Mouse (Mus musculus) c-Kit-positive CD71-positive TER-119-negative erythroid progenitor cells, embryonic 14.5 days (primary cell): ENCODE results near the gene Ldhb.
"Not testable (repeated sequence)": the region's sequence is repeated elsewhere in the genome, so short reads cannot be mapped to it uniquely, and the experiment has no call there.

ENCODE experiments used
- DNase-seq: peaks from one replicate; pipeline ENCODE4 v3.0.0-alpha.2; 2013; ENCODE audit warnings: low read depth

The Ldhb gene

DNA sequence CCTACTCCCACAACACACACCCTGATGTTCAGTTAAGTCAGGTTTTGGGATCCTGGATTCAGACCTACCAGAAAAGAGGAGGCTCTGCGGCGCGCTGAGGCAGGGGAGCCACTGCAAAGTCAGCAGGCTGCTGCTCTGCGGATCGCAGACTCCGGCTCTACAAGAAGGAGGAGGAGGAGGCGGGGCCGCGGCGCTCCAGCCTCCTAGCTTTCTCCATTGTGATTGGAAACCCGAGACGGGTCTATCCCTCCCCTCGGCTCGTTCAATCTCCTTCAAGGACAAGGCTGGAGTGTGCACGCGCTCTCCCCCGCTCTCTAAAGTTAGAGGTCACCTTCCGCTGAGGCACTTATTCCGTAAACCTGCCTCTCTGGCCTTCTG is at the start of gene Ldhb:
Ldhb (minus strand) TSS at position 173 of the 378 bp plus-strand sequence.
- peak; percentile 14 for DNase-seq

DNA sequence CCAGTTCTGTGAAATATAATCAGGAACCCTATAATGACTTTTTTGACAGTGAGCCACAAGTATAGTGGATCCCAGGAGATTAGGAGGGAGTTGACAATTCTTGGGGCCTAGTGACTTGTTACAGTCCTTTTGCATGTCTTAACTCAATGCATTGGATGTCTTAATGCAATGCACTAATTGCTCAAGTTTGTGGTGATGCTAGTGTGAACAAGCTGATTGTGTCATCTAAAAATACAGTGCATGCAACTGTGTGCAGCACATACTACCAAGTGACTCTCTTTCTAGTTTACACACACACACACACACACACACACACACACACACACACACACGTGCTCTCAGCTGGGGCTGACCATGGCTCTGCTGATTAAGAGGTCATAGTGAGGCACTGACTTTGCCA is 48.2 kb upstream of the Ldhb start:
- no peak for DNase-seq

DNA sequence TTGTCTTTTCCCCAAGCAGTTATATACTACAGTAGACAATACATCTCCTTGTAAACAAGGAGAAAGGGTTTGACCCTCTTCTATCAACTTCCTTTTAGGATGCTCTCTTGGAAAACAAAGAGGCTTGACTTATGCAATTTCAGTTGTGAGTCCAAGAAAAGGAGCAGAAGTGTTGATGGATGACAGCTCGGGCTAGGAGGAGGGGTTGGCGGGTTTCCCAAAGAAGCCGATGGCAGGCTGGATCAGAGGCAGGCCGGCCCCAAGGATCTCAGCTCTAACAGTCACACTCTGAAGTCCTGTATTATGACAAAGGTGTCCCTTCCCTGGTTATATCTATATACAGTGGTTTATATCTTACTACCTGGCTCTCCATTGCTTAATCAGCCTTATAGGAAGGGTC is 43.7 kb upstream of the Ldhb start:
- DNase-seq, result no peak

DNA sequence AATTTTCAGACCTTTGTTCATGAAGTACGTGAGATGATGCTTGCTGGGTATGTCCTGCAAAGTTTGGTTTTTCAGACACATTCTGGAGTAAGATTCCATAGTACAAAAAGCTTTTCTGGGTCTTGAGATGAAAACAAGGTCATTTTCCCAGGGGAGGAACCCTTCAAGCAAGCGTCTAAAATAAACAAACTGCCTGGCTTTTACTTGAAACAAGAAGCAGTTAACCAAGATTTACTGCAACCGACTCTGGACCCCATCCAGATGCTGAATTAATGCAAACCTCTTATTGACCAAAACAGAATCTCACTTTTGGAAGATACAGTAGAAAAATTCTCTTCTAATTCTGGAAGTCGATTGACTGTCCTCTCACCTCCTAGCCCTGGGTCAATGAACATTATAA is 43.1 kb upstream of the Ldhb start:
- no peak for DNase-seq

DNA sequence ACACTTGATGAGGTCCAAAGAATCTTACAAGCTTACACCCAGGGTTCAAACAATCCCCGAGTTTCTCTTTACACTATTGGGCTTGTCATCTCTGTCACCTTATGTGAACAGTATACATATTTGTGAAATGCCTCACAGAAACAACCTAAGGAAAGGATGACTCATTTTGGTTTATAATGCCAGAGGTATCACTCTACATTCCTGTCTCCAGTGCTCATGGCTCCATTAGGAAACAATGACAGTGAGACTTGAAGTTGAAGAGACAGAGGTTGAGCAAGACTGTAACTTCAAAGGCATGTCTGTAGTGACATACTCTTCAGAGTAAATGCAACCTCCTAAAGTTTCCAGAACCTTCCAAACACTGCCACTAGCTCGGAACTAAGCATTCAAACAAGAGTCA is 40.6 kb upstream of the Ldhb start:
- DNase-seq, result no peak

DNA sequence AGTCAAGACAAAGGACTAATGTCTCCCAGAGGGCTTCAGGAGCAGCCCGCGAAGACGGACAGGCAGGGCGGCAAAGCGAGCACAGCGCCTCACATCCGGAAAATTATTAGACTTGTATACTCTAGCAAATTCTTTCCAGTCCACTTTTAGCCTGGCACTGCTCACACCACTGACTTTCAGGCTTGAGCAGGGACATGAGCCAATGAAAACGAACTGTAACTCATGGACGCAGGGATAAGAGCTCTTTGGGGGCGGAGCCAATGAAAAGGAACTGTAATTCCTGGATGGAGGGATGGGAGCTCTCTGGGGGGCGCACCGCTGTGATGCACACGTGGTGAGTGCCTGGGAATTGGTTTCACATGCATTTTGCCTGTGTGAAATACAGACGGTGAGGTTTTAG is 37.4 kb upstream of the Ldhb start:
- no peak for DNase-seq

DNA sequence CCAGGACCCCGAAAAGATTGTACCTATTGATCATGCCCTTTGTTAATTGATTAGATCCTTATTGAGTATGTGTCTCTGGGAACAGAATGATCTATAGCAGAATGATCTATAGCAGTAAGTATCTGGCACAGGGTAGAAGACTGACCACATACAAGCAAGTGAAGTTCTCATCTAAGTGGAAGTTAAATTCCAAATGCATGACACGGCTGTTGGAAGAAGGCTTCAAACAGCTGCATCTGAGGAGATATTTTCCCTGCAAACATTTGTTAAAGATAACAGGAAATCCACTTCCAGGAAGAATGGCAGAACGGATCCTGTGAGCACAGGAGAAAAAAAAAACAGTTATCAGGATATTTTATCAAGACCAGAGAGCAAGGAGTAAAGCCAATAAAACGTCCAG is 35.9 kb upstream of the Ldhb start:
- DNase-seq, result no peak

DNA sequence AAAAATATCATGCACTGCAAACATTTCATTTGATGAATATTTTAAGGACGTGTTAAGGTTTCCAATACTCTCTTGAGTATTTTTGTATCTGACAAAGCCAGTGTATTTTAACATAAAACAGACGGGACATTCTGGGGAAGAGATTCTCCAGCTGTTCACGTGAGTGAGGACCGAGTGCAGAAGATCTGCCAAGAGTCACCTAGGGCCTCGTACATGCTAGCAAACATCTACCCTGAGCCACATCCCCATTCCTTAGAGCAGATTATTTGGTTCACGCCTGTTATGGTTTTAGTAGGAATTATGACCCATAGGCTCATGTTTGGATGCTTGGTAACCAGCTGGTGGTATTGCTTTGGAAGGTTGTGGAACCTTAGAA is 35.0 kb upstream of the Ldhb start:
- no peak for DNase-seq

DNA sequence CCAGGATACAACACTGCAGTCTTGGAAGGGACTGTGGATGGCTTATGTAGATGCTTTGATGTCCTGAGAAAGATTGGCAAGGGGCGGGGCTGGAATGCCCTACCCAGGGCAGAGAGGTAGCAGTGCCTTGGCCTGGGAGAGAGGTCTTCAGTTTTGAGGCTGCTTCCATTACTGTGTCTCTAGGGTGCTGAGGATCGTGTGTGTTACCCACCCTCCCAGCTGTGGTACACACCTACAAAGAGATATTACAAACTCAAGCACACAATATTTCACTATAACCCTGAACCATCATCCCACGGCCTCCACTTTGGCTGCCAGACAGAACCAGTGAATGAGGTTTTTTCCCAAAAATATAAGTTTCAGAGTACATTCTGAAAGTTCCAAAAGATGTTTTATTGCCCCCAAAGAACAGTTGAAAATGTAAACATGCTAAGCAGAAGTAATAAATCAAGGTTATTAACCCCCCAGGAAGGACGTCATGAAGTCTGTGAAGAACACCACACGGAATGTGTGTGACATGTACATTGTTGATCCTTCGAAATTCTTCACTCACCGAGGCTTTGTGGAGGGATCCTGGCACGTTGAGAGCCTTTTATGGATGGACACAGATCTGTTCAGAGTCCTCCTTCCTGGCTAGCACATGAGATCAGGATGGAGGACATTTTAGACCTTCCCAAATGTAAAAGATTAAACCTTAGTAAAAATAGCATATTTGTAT is 34.5 kb upstream of the Ldhb start:
- DNase-seq, result no peak

DNA sequence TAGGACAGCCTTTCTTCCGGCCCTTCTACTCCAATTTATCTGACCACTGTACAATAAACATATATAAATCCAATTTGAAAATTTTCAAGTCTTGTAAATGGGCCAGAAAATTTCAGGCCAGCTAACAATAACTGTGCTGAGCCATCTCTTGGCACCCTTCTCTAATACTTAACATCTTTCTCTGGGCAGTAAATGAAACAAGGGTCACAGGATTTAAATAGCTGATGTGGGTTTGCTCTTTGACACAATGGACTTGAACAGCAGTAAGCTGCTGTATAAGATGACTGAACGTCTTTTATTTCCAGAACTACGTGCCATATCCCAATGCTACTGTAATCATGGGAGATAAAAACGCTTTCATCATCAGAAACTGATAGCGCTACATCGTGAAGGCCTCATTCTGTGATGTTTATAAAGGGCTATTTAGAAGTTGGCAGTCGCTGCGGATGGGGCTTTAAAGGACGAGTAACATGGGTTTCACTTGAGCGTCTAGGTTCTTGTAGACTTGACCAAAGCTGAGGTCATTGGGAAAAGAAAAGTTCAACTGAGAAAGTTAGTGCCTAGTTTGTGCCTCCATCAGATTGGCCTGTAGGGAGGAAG is 32.9 kb upstream of the Ldhb start:
- DNase-seq, result no peak

DNA sequence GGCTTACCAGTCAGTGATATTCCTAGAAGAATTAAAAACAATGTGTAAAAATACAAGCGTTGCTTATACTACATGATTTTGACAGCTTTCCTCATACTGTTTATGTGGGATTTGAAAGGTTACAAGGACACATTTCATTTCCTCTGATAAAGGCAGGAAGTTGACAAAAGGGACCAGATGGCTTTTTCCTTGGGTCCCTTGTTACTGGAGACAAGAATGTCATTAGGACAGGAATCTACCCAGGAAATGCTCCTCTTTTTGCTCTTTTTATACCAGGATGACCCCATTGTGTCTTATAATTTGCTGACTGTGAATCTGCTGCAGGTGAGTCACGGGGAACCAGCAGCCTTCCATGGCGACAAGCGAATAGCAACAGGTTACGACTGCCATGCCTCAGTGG is 32.4 kb upstream of the Ldhb start:
- DNase-seq, result no peak

DNA sequence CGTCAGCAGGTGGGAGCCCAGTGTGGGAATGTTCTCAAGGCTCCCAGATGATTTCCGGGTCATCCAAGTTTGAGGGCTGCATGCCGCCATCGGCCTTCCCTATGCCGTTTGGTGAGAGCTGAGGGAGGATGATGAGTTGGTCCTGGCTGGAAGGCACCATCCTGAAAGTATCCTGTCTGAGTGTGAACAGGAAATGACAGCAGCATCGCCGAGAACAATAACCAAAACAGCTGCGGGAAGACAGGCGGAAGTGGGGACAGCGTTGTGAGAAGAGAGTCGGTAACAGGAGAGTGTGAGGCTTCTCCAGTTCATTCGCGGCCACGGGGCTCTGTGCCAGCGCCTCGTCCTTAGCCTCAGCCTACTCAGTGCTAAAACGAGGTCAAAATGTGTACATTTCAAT is 30.7 kb upstream of the Ldhb start:
- DNase-seq, result no peak

DNA sequence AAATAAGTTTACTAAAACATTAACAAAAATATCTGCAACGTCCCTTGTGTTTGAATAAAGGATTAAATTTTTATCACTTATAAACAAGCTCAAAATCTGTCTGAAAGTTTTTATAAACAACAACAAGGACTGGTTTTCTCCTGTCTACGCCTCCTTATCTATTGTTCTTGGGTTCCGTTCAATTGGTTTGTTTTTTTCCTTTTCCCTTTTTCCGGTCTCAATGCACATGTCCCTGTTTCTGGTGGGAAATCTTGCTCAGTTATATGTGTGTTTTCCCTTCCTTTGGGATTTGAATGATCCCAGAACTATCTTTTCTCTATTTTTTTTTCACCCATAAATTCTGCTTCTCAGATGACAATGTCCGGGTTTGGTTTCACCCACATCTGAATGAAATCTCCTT is 25.7 kb upstream of the Ldhb start:
- no peak for DNase-seq

DNA sequence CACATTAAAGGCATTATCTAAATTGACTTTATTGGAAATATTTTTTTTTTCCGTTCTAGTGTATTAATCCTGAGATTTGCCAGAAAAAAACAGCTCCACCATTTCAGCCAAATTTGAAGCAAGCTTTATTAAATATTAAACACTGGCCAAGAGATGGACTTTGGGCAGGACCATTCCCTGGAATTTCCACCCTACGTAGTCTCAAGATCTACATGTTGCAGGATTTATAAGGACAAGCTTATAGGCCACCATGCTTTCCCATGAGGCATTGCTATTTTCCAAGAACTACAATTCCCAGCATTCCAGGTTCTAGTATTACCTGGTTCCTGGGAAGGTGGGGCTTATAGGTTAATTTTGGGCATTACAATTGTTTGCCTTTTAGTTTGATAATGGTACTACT is 24.9 kb upstream of the Ldhb start:
- no peak for DNase-seq

DNA sequence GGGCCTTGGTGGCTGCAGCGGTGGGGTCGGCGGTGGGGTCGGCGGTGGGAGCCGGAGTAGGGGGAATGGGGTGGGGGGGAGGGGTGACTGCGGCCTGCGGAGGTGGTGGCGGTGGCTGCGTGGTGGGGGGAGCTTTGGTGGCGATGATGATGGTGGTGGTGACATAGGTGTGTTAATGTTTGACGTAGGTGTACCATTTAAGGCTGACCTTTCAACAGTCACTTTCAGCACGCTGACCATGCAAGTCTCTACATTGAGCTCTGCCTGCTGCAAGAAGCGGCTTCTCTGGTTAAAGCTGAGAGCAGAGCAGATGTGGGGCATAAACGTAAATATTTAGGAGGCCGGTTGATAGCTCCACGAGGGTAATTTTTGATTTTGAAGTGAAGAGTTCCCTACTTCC is 24.4 kb upstream of the Ldhb start:
- no peak for DNase-seq

DNA sequence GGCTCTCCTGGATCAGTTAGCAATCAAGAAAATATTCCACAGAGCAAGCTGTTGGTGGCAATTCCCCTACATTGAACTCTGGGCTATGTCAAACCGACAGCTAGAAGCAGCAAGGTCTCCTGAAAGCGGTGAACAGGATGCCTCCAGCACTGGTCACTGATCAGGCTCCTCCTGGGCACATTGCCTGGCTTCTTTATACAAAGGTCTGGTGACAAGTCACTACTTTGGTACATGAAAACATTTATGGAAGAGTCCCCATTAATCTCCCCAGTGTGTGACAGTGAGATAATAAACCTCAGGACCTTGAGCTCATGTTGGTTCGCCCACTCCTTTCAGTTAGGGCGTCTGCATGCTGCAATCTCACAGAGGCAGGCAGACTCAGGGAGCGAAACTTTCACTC is 22.6 kb upstream of the Ldhb start:
- DNase-seq, result peak; percentile 6

DNA sequence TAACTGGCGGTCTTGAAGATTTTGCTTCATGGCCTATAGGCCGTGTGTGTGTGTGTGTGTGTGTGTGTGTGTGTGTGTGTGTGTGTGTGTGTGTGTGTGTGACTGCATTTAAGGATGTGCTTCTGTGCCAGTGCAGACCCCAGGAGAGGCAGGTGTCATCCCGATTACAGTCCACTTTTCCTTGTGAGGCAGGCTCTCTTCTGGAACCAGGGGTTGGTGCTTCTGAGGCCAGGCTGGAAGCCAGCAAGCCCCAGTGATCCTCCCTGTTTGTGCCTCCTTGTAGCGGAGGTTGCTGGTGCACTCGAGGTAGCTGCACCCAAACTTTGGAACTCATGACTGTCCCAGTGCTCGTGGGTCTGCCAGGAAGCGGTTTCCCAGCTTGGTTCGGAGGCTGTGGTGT is 21.9 kb upstream of the Ldhb start:
- DNase-seq, result no peak

DNA sequence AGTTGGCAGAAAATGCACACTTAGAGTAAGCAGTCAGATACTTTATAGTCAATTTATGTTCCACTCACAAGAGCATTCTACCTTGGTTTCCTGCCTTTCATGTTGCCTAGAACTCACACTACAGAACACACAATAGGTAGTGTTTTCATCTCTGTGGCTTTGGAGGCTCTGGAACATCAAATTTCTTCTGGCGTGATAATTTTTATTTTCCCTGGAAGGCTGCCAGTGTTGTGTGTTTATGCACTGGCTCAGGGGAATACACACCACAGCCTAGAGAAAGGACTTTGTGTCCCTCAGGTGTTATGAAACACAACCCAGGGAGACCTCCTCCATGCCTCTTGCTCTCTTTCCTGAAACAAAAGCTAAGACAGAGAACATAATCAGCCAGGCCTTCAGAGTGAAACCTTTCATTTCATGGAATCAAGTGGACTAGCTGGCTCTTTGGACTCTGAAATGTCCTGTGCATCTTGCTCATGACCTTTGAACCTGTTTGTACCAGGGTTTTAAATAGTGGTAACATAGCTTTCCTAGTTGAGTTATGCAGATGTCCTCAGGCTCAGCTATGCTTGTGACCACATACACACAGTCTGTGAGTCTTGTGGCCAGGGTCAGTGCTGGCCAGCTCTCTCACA is 20.3 kb upstream of the Ldhb start:
- DNase-seq, result no peak

DNA sequence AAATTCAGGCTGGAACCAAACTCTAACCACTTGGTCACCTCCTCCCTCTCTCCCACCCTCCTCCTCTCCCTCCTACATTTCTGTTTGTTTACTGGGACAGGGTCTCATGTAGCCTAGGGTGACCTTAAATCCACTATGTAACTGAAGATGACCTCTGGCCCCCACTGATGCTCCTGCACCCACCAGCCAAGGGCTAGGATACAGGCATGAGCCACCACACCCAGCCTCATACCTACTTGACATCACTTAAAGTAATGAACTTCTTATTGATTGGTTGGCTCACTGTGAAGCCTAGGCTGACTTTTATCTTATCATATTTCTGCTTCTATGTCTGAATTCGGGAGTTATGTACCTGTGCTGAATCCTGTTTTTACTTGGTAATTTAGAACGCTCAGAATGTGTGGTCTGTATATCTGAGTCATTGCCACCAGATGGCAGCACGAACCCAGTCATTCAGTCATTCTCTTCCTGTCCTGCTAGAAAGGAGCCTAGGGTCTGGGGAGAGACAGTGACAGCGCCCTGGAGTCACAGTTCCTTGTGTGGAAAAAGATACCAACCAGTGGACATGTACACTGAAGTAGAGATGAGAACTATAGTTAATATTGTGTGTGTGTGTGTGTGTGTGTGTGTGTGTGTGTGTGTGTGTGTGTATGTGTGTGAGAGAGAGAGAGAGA is 17.0 kb upstream of the Ldhb start:
- peak; percentile 19 for DNase-seq

DNA sequence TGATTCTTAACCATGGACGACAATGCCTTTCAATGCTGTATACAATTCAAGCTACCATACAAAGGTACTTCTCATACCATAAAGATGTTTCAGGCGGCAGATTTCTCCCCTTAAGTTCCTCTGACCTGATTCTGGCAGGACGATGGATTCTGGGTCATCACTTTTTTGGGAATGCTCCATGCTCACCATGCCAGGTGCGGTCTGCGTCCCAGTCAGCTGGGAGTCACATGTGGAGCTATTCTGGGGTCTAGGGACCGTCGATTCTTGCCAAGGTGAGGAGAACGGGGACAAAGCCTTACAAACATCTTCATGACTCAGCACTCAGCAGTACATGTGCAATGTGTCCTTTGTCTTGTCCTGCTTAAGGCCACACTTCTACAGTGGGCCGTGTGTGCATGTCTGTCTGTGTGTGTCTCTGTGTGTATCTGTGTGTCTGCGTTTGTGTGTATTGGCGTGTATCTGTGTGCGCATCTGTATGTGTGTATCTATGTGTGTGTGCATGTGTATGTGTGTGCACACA is 13.9 kb upstream of the Ldhb start:
- DNase-seq, result no peak

DNA sequence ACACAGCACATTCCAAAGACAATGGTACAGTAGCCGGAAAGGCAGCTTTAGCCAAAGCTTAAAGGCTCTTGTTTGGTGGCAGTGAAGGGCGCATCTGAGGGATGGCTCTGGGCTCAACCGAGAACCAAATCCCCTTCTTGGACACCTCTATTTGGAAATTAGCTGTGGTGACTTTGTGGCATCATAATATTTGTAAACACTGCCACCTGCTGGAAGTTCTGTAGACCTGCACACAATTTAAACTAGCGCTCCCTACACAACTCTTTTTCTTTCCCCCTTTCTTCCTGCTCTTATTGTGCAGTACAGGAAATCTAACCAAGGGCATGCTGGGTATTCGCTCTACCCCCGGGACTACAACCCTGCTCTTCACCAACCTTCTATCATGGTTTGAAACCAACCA is 11.4 kb upstream of the Ldhb start:
- DNase-seq, result peak; percentile 16

DNA sequence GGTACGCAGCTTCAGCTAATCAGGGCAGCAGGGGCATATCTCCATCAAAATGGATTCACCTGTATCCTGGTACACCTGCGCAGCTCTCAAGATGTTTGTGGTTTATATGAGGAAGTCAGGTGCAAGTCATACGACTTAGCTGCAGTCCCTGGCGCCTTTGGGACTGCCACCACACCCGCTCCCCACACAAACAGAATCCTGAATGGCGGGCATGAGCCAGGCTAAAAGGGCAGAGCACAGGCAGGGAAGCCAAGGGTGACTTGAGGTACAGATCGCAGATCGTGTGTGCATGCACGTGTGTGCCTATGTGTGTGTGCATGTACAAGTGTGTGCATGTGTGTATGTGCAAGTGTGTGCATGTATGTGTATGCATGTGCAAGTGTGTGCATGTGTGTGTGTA is 7.6 kb upstream of the Ldhb start:
- DNase-seq, result not testable (repeated sequence)

DNA sequence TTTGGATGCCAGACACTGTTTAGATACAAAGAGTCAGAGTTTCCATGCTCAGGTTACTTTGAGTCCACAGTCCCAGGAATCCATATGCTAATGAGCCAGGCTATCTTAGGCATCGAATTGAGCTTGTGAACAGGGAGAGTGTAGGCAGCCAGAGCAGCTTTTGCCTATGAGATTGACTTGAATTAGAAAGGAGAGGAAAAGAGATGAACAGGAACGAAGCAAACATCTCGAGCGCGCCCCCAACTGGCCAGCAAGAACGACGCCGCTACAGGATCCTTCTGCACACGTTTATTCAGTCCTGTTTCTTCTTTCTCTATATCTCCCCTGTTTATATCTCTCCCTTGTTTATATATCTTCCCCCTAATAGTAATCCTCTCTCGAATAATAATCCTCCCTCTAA is 7.2 kb upstream of the Ldhb start:
- DNase-seq, result no peak
